Mouse (Mus musculus): ENCODE measurements at regions not wholly inside any gene's neighbourhood (a gene's known extent, or its start where the extent isn't known, plus 50 kb on each side); places are given as distances from the start of the nearest gene placed in this dataset.

DNA sequence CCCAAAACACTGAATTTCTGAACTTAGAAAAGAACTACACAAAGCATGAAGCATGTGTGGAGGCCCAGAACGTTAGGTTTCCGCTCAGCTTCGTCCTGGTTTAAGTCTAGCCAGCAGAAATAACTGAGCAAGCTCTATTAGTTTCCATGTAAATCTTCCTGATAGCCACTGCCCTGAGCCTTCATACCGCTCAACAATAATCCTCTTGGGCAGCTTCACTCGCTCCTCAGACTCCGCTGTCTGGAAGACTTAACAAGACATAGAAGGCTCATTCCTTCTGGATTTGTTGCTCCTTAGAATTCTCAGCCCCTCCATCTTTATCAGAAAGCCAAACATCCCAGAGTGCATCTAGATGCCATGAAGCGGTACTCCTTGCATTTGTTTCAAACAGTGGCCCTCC is 249.3 kb upstream of the Hnrnpa3 start:
- DNase-seq (ENCODE audit: low spot score) (no peak), ATAC-seq (replicated peaks; ENCODE audit: low FRiP score, low read depth) (no peak)
- no peak overlapping the region for H3K27ac ChIP-seq
- no peak overlapping the region for H3K4me2 ChIP-seq (ENCODE audit: low read length)
- H3K27me3 ChIP-seq (ENCODE audit: insufficient read depth, low read length) = no peaks in the 10 kb centered on the region
- no peaks in the 10 kb centered on the region for H3K9me3 ChIP-seq (replicated peaks; ENCODE audit: low read length)
- no peak overlapping the region for H3K9ac ChIP-seq (ENCODE audit: low read depth, low read length)
- TF ChIP-seq CTCF (IDR thresholded peaks at IDR 0.05; ENCODE audit: low read depth) = no peak
- no peak overlapping the region for H3K4me3 ChIP-seq (replicated peaks; ENCODE audit: low read depth, low read length)
- H3K36me3 ChIP-seq (ENCODE audit: insufficient read depth, low read length) = no peaks in the 10 kb centered on the region
- H3K4me1 ChIP-seq (replicated peaks; ENCODE audit: insufficient read depth, low read length) = no peaks in the 10 kb centered on the region
- WGBS = 86% methylated on average over 7 of the region's 7 CpGs

- no peak for TF ChIP-seq CTCF (IDR thresholded peaks at IDR 0.05; ENCODE audit: low read depth)
- H3K4me1 ChIP-seq (replicated peaks; ENCODE audit: insufficient read depth, low read length) = no peaks in the 10 kb centered on the region
- H3K9me3 ChIP-seq (replicated peaks; ENCODE audit: low read length) = no peaks in the 10 kb centered on the region
- no peak overlapping the region for H3K4me2 ChIP-seq (ENCODE audit: low read length)
- ATAC-seq (replicated peaks; ENCODE audit: low FRiP score, low read depth) (no peak), DNase-seq (ENCODE audit: low spot score) (no peak)
- no peak overlapping the region for H3K9ac ChIP-seq (ENCODE audit: low read depth, low read length)
- no peak overlapping the region for H3K4me3 ChIP-seq (replicated peaks; ENCODE audit: low read depth, low read length)
- H3K36me3 ChIP-seq (ENCODE audit: insufficient read depth, low read length) = no peaks in the 10 kb centered on the region
- 92% methylated on average over 5 of the region's 5 CpGs for WGBS
- no peaks in the 10 kb centered on the region for H3K27me3 ChIP-seq (ENCODE audit: insufficient read depth, low read length)
- no peak overlapping the region for H3K27ac ChIP-seq
These were observed 246.3 kb upstream of the Hnrnpa3 start for GRCm38 (mm10) chr2:75412735-75413134.

GRCm38 (mm10) chr2:75418689-75419088 is 240.4 kb upstream of the Hnrnpa3 start:
- no peak overlapping the region for H3K4me2 ChIP-seq (ENCODE audit: low read length)
- no peaks in the 10 kb centered on the region for H3K27me3 ChIP-seq (ENCODE audit: insufficient read depth, low read length)
- no peak overlapping the region for H3K4me3 ChIP-seq (replicated peaks; ENCODE audit: low read depth, low read length)
- no peak for TF ChIP-seq CTCF (IDR thresholded peaks at IDR 0.05; ENCODE audit: low read depth)
- H3K9me3 ChIP-seq (replicated peaks; ENCODE audit: low read length) = no peaks in the 10 kb centered on the region
- ATAC-seq (replicated peaks; ENCODE audit: low FRiP score, low read depth) (no peak), DNase-seq (ENCODE audit: low spot score) (no peak)
- no peak overlapping the region for H3K27ac ChIP-seq
- no peaks in the 10 kb centered on the region for H3K4me1 ChIP-seq (replicated peaks; ENCODE audit: insufficient read depth, low read length)
- WGBS = 87% methylated on average over 2 of the region's 2 CpGs
- H3K9ac ChIP-seq (ENCODE audit: low read depth, low read length) = no peak overlapping the region
- H3K36me3 ChIP-seq (ENCODE audit: insufficient read depth, low read length) = no peaks in the 10 kb centered on the region

DNA sequence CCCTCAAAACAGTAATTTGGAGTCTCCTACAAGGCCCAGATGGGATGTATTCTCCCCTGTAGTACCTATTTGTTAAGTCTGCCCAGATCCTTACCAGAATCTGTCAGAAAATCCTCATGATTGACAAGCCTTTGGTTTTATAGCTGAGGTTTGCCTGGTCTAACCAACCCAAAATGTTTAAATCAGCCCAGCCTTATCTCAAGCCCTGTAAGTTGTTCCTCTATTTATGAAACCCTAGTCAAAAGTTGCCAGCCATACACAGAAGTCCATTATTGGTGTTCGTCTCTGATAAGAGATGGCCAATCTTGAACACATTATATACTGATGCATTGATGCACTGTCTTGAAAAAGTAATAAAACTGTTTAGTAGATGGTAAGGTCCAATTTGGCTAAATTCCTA is 239.9 kb upstream of the Hnrnpa3 start:
- Histone ChIP-seq H3K9me3 (replicated peaks; ENCODE audit: low read length) (no peaks in the 10 kb centered on the region), H3K4me3 (replicated peaks; ENCODE audit: low read depth, low read length) (no peak overlapping the region), H3K9ac (ENCODE audit: low read depth, low read length) (no peak overlapping the region), H3K27me3 (ENCODE audit: insufficient read depth, low read length) (no peaks in the 10 kb centered on the region), H3K4me1 (replicated peaks; ENCODE audit: insufficient read depth, low read length) (no peaks in the 10 kb centered on the region), H3K4me2 (ENCODE audit: low read length) (no peak overlapping the region), H3K27ac (no peak overlapping the region), H3K36me3 (ENCODE audit: insufficient read depth, low read length) (no peaks in the 10 kb centered on the region)
- DNase-seq (ENCODE audit: low spot score) = no peak
- WGBS = 93% methylated on average over 1 of the region's 1 CpGs
- TF ChIP-seq CTCF (IDR thresholded peaks at IDR 0.05; ENCODE audit: low read depth) = no peak
- ATAC-seq (replicated peaks; ENCODE audit: low FRiP score, low read depth) = no peak

- no peak for TF ChIP-seq CTCF (IDR thresholded peaks at IDR 0.05; ENCODE audit: low read depth)
- H3K4me3 ChIP-seq (replicated peaks; ENCODE audit: low read depth, low read length) = no peak overlapping the region
- H3K9ac ChIP-seq (ENCODE audit: low read depth, low read length) = no peak overlapping the region
- DNase-seq (ENCODE audit: low spot score) (no peak), ATAC-seq (replicated peaks; ENCODE audit: low FRiP score, low read depth) (no peak)
- H3K9me3 ChIP-seq (replicated peaks; ENCODE audit: low read length) = no peaks in the 10 kb centered on the region
- H3K4me2 ChIP-seq (ENCODE audit: low read length) = peak overlapping the region; percentile 23
- H3K4me1 ChIP-seq (replicated peaks; ENCODE audit: insufficient read depth, low read length) = no peaks in the 10 kb centered on the region
- H3K27me3 ChIP-seq (ENCODE audit: insufficient read depth, low read length) = no peaks in the 10 kb centered on the region
- no peak overlapping the region for H3K27ac ChIP-seq
- no peaks in the 10 kb centered on the region for H3K36me3 ChIP-seq (ENCODE audit: insufficient read depth, low read length)
- 52% methylated on average over 20 of the region's 20 CpGs for WGBS
These were observed 236.0 kb upstream of the Hnrnpa3 start for GRCm38 (mm10) chr2:75422798-75423685.

DNA sequence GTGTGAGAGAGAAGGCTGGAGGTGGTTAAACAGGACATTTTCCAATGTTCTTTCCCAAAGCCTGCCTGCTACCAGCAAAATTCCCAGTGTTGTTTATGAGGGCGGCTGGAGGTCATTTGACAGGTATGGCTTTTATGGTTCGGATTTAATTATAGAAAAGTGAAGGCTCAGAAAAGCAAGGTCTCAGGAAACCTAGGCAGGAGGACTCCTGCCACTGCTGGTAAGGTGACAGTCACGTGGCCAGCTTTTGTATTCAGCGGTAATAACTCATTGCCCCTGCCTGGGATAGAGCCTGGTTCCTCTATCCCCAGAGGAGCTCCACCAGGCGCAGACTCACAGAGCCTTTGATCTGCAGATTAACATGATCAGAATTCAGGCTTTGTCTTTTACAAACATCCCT is 235.2 kb upstream of the Hnrnpa3 start:
- no peak overlapping the region for H3K27ac ChIP-seq
- DNase-seq (ENCODE audit: low spot score) (peak; percentile 29), ATAC-seq (replicated peaks; ENCODE audit: low FRiP score, low read depth) (no peak)
- peak overlapping the region; percentile 18; the same call in 1 of the 2 replicates for H3K4me2 ChIP-seq (ENCODE audit: low read length)
- no peak overlapping the region for H3K4me3 ChIP-seq (replicated peaks; ENCODE audit: low read depth, low read length)
- no peaks in the 10 kb centered on the region for H3K9me3 ChIP-seq (replicated peaks; ENCODE audit: low read length)
- 12% methylated on average over 5 of the region's 5 CpGs for WGBS
- no peak for TF ChIP-seq CTCF (IDR thresholded peaks at IDR 0.05; ENCODE audit: low read depth)
- no peaks in the 10 kb centered on the region for H3K4me1 ChIP-seq (replicated peaks; ENCODE audit: insufficient read depth, low read length)
- no peaks in the 10 kb centered on the region for H3K36me3 ChIP-seq (ENCODE audit: insufficient read depth, low read length)
- H3K9ac ChIP-seq (ENCODE audit: low read depth, low read length) = no peak overlapping the region
- no peaks in the 10 kb centered on the region for H3K27me3 ChIP-seq (ENCODE audit: insufficient read depth, low read length)
